Comparison of ENCODE assay signal across 11 mouse cellular contexts in genomic region chr17:87461499-87461896, GRCm38 (mm10). TPM values are rescaled to one million over a fixed set of nuclear protein-coding genes. Genes with fewer than 3 reads are reported as not detected.
DNase-seq lines count a peak whose midpoint lies in the region; ATAC-seq and TF ChIP-seq lines count a peak whose summit lies in the region.
"Had no signal": no experiment of that assay in that cellular context is flagged by ENCODE, and none has a peak within 500 bp of the region (broad histone marks: within the 10 kb centered on the region; RNA-seq: fewer than 3 reads in every experiment).

No protein-coding gene starts in this region.

- H3K9ac ChIP-seq in MEL (ENCODE audit: control insufficient read depth, low read depth, low read length, poor library complexity, severe bottlenecking), result no peak overlapping the region
- H3K9ac ChIP-seq: liver, embryonic 13.5 days had no signal

- no peaks in the 10 kb centered on the region for H3K36me3 ChIP-seq in MEL (ENCODE audit: control insufficient read depth in 1 of 2, insufficient read depth in 2 of 2, low read length in 2 of 2)
- H3K36me3 ChIP-seq: heart, embryonic 15.5 days; liver, embryonic 13.5 days had no signal

- H3K27me3 ChIP-seq in MEL (ENCODE audit: control insufficient read depth in 1 of 2, insufficient read depth in 2 of 2, low read length in 2 of 2), result peaks cover 2 to 8% of the 10 kb centered on the region in 2 experiments
- H3K27me3 ChIP-seq: heart, embryonic 15.5 days had no signal

- DNase-seq in layer of hippocampus, adult 2 months (ENCODE audit: low spot score in 2 of 2), result no peak
- DNase-seq in layer of hippocampus, adult 9-10 months (ENCODE audit: low spot score), result no peak
- DNase-seq in MEL (ENCODE audit: low read depth, low spot score), result no peak
- DNase-seq in urinary bladder, postnatal 4 days (ENCODE audit: low spot score in 2 of 2), result no peak
- no peak for DNase-seq in cerebellum, adult 11 months
- DNase-seq: adrenal gland, postnatal 36 days; cerebellum, postnatal 36 days; liver, embryonic 13.5 days had no signal

- TF ChIP-seq RAD21 in MEL (IDR thresholded peaks at IDR 0.05; ENCODE audit: low read depth, low read length), result peak; percentile 13

- H3K4me1 ChIP-seq in MEL (ENCODE audit: control insufficient read depth in 1 of 2, insufficient read depth in 2 of 2, low read length in 2 of 2), result peaks cover 0 to 9% of the 10 kb centered on the region in 2 experiments; a peak in 2 of 4 replicates
- peaks cover 15% of the 10 kb centered on the region for H3K4me1 ChIP-seq in embryonic fibroblast, embryonic 13.5 days (ENCODE audit: control insufficient read depth, insufficient read depth, low read length)

- TF ChIP-seq CTCF in layer of hippocampus, adult 2 months (conservative IDR thresholded peaks at IDR 0.05), result peak; percentile 22
- TF ChIP-seq CTCF in MEL (IDR thresholded peaks at IDR 0.05 in 2 of 3, conservative IDR thresholded peaks at IDR 0.05 in 1 of 3; ENCODE audit: control insufficient read depth in 1 of 3, insufficient read depth in 1 of 3, low read depth in 2 of 3, low read length in 3 of 3, poor library complexity in 1 of 3, severe bottlenecking in 1 of 3), result peak in 1 of 3 experiments; percentile 12; a peak in 1 of 6 replicates
- TF ChIP-seq CTCF in embryonic fibroblast, embryonic 13.5 days (IDR thresholded peaks at IDR 0.05; ENCODE audit: borderline replicate concordance, insufficient read depth, low read length), result no peak

- no peaks in the 10 kb centered on the region for H3K79me2 ChIP-seq in MEL (ENCODE audit: control insufficient read depth, insufficient read depth, low read length, poor library complexity)

- peak; percentile 47 for ATAC-seq in megakaryocyte progenitor cell, adult 5-6 weeks (replicated peaks; ENCODE audit: poor library complexity)

- H3K27ac ChIP-seq in layer of hippocampus, adult 2 months, result peak overlapping the region; percentile 89
- no peak overlapping the region for H3K27ac ChIP-seq in MEL (ENCODE audit: control insufficient read depth, low read depth, low read length)
- H3K27ac ChIP-seq in embryonic fibroblast, embryonic 13.5 days (ENCODE audit: insufficient read depth, low read length), result peak overlapping the region; percentile 95
- H3K27ac ChIP-seq: heart, embryonic 15.5 days; liver, embryonic 13.5 days had no signal

- TF ChIP-seq POLR2A in MEL (IDR thresholded peaks at IDR 0.05; ENCODE audit: control insufficient read depth in 1 of 2, insufficient read depth in 1 of 2, low read depth in 1 of 2, low read length in 2 of 2, poor library complexity in 1 of 2), result no peak
- TF ChIP-seq POLR2A in embryonic fibroblast, embryonic 13.5 days (IDR thresholded peaks at IDR 0.05; ENCODE audit: low read depth, low read length), result no peak

- TF ChIP-seq EP300 in MEL (IDR thresholded peaks at IDR 0.05; ENCODE audit: low read depth in 1 of 2, low read length in 2 of 2), result no peak

- no peak overlapping the region for H3K4me3 ChIP-seq in layer of hippocampus, adult 2 months
- no peak overlapping the region for H3K4me3 ChIP-seq in MEL (ENCODE audit: control insufficient read depth in 1 of 2, insufficient read depth in 1 of 2, low read depth in 2 of 2, low read length in 2 of 2)
- H3K4me3 ChIP-seq in embryonic fibroblast, embryonic 13.5 days (ENCODE audit: insufficient read depth, low read length), result no peak overlapping the region
- H3K4me3 ChIP-seq: heart, embryonic 15.5 days; liver, embryonic 13.5 days had no signal

- no peaks in the 10 kb centered on the region for H3K9me3 ChIP-seq in MEL (replicated peaks; ENCODE audit: insufficient read depth, low read length)
- H3K9me3 ChIP-seq: heart, embryonic 15.5 days; liver, embryonic 13.5 days had no signal

TF ChIP-seq in MEL, 35 proteins besides CTCF, POLR2A, EP300 and RAD21:
- TF ChIP-seq SMC3 (IDR thresholded peaks at IDR 0.05; ENCODE audit: low read depth, low read length) (peak; percentile 20; the same call in 1 of the 2 replicates), TCF12 (IDR thresholded peaks at IDR 0.05; ENCODE audit: low read depth, low read length) (no peak)

RNA-seq across cellular contexts. Expression of gene Calm2, which starts 14.8 kb away (rescaled TPM):
- total RNA-seq in layer of hippocampus, adult 2 months (2021), result 1,000 to 10,000 TPM; 2,133 to 2,202 TPM
- total RNA-seq in MEL (2012; rRNA removed), result 208 and 253 TPM in 2 replicates
- 100 to 1,000 TPM; 126 to 321 TPM for polyA plus RNA-seq in MEL (2012; ENCODE audit: insufficient read depth in 1 of 2, insufficient read length in 2 of 2, low read depth in 1 of 2, low replicate concordance in 2 of 2, missing spikeins in 1 of 2)
- polyA plus RNA-seq in embryonic fibroblast, embryonic 13.5 days (2011; ENCODE audit: insufficient read length, low read depth, missing spikeins), result 1,045 and 1,155 TPM in 2 replicates
- total RNA-seq in megakaryocyte progenitor cell, adult 5-6 weeks (2015), result 664 and 692 TPM in 2 replicates
- 1,536 and 1,800 TPM in 2 replicates for total RNA-seq in megakaryocyte progenitor cell, adult 5-6 weeks (2017)

RNA-seq across cellular contexts. Expression of gene Stpg4, which starts 34.0 kb away (rescaled TPM):
- total RNA-seq in layer of hippocampus, adult 2 months (2021), result not detected
- total RNA-seq in MEL (2012; rRNA removed), result not detected in 2 replicates
- not detected for polyA plus RNA-seq in MEL (2012; ENCODE audit: insufficient read depth in 1 of 2, insufficient read length in 2 of 2, low read depth in 1 of 2, low replicate concordance in 2 of 2, missing spikeins in 1 of 2)
- polyA plus RNA-seq in embryonic fibroblast, embryonic 13.5 days (2011; ENCODE audit: insufficient read length, low read depth, missing spikeins), result not detected in 2 replicates
- 1.0 TPM in 1 of 2 replicates, not detected in the other for total RNA-seq in megakaryocyte progenitor cell, adult 5-6 weeks (2015)
- total RNA-seq in megakaryocyte progenitor cell, adult 5-6 weeks (2017), result not detected in 2 replicates
- total RNA-seq: adrenal gland, postnatal 36 days had no signal
- polyA plus RNA-seq: heart, embryonic 15.5 days; liver, embryonic 13.5 days had no signal
